Mouse (Mus musculus): ENCODE data around the gene Rasa2.

The Rasa2 gene

DNA sequence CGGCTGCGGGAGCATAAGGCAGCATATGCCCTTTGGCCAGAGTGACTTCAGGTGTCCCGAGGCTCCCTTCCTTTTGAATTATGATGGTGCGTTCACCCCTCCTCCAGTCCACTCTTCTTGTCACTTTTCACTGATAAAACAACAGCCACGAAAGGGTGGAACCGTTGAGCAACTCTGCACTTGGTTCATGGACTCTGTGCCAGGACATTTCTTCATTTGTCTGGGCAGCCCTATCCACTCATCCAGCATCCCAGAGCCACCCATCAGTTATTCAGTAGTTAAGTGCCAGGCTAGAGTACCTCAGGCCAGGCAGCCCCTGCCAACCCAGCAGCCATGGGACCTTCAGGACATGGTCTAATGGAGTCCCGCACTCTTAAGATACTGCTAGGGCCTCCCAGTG, 7.1 kb upstream of the Rasa2 start:
- no peak for DNase-seq

DNA sequence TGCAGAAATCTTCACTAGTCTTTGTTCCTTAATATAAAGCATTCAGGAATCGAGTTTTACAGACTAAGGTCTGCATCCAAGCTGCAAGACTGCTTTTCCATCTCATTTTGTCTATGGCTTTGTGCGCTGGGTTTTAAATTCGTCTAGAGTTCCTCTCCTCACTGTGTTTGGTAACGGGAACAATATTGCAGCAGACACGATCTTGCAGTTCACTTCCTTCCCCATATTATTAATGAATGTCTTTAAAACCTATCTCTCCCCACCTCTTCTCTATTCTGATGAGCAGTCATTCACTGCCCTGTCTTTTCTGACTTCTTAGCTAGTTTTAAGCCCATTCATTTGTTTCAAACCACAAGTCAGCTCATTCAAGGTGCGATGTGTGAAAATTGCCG, 5.7 kb upstream of the Rasa2 start:
- DNase-seq: no peak

DNA sequence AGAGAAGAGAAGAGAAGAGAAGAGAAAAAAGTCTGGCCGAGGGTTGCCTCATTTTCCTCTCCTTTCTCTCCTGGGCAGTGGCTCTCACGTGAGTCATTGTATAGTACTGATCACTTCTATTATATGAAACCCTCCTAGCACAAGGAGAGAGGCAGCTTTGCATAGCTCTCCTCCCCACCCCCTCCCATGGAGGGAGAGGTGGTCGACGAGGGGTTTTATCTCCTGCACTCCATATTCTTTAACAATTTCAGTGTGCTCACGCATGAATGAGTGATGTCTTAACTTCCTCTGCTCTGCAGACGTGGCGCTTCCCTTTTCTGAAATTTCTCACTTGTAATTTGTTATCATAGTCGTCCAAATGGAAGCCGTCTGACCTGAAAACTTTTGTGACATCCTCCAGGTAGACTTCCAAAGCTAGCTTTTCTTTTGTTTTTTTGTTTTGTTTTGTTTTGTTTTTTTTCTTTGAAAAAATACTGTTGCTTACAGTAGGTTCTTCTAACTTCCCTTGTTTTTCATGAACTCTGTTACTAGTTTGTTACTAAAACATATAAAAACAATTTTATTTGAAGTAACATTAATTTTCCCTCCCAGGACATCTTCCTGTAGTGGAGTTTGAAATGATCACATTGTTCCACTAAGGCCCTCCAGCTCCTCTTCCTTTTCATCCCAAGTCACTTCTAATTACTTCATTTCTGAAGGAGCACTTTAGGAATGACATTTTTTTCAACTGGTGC, 5.2 kb upstream of the Rasa2 start:
- no peak for DNase-seq

DNA sequence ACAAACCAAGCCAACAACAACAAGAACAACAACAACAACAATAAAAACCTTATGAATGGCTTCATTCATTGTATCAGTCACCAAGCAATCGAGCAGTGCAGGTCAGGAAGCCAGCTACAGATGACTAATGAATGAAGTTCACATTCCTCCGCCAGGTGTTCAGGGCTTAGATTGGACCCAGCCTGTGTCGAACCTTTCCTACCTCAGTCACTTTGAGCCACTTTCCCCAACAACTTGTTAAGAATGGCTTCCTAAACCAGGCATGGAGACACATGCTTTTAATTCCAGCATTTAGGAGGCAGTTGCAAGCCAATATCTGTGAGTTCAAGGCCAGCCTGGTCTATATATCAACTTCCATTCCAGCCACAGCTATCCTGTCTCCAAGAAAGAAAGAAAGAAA, 4.5 kb upstream of the Rasa2 start:
- no peak for DNase-seq

DNA sequence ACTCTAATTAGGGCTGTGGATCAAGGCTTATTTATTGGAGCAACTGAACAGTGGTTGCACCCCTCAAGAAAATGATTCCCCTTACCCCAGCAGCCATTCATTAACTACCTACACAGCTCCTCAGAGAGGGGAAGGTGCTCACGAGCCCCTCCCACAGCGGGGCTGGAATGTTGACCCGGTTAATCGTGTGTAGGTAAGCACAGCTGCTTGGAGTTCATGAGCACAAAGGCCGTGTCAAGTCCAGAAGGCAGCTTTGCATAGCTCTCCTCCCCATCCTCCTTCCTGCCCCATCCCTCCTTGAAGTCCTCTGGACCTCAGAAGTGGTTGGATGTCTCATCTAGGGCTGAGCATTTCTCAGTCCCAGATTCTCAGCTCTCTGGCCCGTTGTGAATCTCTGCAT, 3.8 kb upstream of the Rasa2 start:
- no peak for DNase-seq

GRCm38 (mm10) chr9:96633771-96634170, 2.4 kb upstream of the Rasa2 start:
- DNase-seq: no peak

GRCm38 (mm10) chr9:96632756-96633155, 1.3 kb upstream of the Rasa2 start:
- DNase-seq: no peak

- no peak for DNase-seq
These were observed 765 bp upstream of the Rasa2 start for GRCm38 (mm10) chr9:96632073-96632690.

DNA sequence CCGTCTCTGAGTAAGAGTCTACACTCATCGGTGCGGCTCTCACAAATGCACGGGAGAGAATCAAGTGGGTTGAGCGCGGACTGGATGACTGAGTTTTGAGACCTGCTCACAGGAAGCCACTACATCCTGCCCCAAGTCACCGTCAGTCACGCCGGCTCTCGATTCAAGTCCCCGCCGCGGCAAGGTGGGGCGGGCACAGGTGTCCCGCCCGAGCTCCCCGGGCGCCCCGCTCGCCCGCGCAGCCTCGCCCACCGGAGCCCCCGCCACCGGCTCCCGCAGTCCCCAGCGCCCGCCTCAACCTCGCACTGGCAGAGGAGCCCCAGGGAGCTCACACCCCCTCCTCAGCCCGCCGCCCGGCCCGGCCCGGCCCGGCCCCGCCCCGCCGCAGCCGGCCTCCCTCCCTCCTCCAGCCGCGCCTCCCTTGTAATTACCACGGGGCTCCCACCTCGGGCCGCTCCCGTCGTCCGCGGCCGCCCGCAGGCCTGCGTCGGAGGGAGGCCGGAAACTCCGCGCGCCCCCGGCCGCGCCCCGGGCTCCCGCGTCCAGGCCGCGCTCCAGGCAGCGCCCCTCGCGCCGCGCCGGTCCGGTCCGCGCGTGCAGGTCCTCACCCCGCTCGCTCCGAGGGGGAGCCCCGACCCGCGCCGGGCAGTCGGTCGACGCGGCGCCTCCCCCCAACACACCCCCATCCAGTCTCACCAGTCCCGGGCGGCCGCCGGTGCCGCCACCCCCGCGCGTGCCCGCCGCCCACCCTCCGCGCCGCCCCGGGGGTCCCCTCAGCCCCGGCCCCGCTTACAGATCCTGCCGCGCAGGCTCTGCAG, 637 bp downstream of the Rasa2 start:
- peak; percentile 67 to 68 for DNase-seq

DNA sequence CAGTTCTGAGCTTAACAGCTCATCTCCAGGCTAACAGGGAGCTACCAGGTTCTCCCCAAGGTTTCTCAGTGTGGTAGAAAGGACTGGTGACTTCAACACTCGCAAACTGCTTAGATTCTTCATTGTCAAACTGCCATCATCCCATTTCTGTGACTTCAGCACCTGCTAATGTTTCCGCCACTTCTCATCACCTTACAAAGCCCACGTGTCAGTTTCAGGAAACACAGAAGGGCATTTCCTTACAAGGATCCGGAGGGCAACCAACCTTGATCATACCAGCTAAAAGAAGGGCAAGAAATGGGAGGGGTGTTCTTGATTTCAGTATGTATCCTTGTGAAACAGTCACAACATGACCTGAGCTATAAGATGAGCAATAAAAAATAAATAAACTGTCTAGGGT, 2.3 kb downstream of the Rasa2 start:
- DNase-seq: no peak

GRCm38 (mm10) chr9:96627557-96628085, 3.8 kb downstream of the Rasa2 start:
- no peak for DNase-seq

- DNase-seq: no peak
These were observed 4.4 kb downstream of the Rasa2 start for GRCm38 (mm10) chr9:96627042-96627441.

GRCm38 (mm10) chr9:96618448-96619176, 12.8 kb downstream of the Rasa2 start:
- DNase-seq: no peak

DNA sequence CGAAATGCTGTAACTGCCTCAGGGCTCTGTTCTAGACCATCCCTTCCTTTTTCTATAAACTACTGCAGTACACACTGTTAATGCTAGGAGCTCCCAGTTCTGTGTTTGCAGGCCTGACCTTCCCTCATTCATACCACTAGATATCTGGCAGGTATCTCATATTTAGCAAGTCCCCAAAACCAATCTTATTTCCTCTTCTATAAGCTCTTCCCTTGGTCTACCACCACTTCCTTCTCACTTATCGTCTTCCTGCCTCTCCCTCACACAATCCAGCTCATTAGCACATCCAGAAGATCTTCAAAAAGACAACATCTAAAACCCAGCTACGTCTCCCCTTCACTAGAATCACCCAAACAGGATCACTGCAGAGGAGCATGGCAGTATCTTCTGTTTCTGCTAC, 19.1 kb downstream of the Rasa2 start:
- DNase-seq: no peak

GRCm38 (mm10) chr9:96611693-96612293, 19.6 kb downstream of the Rasa2 start:
- no peak for DNase-seq

GRCm38 (mm10) chr9:96610813-96611212, 20.6 kb downstream of the Rasa2 start:
- DNase-seq: no peak

GRCm38 (mm10) chr9:96603416-96603815, 28.0 kb downstream of the Rasa2 start:
- no peak for DNase-seq

GRCm38 (mm10) chr9:96597899-96598298, 33.5 kb downstream of the Rasa2 start:
- DNase-seq: no peak

DNA sequence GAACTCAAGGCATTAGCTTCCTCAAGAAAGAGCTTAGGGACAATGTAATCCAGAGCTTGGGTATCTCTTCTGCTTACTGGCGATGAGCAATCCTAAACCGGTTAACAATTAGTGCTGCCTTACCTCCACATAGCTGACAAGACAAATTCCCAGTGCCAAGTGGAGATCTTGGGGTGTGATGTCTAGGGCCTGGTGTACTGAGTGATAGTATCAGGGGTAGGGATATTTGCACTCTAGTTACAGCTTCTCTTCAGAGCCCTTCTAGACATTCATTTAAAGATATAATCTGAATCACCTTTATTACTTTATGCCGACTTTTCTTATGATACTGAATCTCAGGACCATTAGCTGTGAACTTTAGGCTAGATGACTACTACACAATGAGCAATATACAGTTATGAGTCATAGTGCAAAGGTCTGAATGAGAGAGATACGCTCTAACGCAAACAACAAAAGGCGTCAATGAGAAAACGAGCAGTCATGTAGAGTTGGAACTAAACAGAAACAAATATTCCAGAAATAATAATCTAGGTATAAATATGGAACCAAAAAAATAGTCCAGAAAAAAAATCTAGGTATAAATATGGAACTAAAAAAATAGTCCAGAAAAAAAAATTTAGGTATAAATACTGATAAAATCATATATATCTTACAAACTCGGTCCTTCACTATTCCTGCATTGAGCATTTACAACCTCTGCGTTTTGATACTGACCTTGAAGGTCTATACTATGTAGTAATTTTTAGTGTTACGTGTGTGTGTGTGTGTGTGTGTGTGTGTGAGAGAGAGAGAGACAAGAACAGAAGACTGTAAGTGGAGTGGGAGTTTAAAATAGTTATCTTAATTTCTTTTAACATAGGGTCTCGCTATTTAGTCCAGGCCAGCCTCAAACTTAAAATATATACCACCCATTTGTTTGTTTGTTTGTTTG, 38.5 kb downstream of the Rasa2 start:
- no peak for DNase-seq

DNA sequence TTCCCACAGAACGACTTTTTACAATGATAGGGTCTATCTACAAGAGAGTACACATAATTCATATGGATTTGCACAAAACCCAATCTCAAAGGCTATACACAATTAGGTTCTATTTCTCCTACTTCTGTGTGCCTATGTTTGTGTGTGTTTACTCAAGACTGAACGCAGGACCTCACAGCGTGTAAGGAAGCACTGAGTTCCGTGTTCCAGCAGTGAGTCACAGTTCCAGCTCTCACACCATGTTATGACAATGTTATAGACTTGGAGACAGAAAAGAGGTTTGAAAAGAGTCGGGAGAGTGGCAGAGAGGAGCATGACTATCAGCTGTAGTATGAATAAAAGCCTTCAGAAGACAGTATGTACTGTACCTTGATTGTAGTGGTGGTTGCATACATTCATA, 42.1 kb downstream of the Rasa2 start:
- DNase-seq: no peak

- DNase-seq: no peak
These were observed 47.9 kb downstream of the Rasa2 start for GRCm38 (mm10) chr9:96583496-96583895.

Measured in lung, adult 18-20 months (tissue).